Mouse (Mus musculus) cerebellum, adult 11 months (tissue): ENCODE measurements around the gene Gpr155.
A peak's percentile ranks its signal among the peaks of the same experiment; 100 is the strongest.

ENCODE experiments used
- DNase-seq: peaks from one replicate; pipeline ENCODE4 v3.0.0; 2022

Gene Gpr155

DNA sequence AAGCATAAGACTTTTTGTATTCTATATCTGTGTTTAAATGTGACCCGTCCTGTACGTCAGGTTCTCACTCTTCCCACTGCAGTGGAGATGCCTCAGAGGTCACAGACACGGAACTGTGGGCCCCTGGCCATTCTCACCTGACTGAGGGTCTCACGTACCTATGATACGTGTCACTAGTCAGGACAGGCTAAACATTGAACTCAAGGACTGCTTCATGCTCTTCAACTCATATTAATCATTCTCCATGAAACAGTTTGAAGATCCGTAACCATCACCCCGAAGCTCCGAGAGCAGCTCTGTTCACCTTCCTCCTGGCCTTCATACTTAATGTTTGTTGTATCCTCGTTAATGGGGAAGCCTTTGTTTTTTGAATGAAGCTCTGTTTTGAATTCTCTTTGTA is 68.9 kb downstream of the Gpr155 start:
- no peak for DNase-seq

DNA sequence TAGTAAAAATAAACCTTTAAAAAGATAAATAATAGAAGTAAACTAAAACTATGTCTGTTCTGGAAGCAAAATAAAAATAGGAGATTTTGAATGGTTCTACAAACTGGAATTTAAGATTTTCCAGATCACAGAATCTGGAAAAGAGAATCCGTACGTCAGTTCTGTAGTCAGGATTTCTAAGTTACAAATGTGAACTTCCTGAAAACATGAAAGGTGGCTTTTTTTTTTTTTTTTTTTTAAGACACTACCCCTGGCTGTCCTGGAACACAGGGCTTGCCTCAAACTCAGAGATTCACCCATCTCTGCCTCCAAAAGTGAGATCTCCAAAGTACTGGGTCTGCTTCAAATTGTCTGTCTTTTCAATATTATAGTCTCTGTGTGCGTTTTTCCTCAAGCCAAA is 72.1 kb downstream of the Gpr155 start:
- no peak for DNase-seq

DNA sequence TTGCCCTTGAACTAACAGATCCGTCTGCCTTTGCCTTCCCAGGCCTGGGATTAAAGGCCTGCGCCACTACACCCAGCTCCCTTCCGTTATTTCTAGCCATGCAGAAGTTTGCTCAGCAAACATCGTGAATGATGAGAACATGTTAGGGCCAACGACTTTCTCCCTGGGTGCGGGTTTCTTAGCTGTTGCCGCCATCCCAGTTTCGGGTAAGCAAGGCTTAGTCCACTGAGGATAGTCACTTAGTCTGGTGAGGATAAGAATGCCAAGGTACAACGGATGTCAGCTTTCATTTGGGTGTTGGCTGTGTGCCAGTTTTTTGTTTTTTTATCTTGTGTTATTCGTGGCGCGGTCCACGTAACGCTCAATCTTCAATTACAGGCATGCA is 73.3 kb downstream of the Gpr155 start:
- peak; percentile 42 for DNase-seq

DNA sequence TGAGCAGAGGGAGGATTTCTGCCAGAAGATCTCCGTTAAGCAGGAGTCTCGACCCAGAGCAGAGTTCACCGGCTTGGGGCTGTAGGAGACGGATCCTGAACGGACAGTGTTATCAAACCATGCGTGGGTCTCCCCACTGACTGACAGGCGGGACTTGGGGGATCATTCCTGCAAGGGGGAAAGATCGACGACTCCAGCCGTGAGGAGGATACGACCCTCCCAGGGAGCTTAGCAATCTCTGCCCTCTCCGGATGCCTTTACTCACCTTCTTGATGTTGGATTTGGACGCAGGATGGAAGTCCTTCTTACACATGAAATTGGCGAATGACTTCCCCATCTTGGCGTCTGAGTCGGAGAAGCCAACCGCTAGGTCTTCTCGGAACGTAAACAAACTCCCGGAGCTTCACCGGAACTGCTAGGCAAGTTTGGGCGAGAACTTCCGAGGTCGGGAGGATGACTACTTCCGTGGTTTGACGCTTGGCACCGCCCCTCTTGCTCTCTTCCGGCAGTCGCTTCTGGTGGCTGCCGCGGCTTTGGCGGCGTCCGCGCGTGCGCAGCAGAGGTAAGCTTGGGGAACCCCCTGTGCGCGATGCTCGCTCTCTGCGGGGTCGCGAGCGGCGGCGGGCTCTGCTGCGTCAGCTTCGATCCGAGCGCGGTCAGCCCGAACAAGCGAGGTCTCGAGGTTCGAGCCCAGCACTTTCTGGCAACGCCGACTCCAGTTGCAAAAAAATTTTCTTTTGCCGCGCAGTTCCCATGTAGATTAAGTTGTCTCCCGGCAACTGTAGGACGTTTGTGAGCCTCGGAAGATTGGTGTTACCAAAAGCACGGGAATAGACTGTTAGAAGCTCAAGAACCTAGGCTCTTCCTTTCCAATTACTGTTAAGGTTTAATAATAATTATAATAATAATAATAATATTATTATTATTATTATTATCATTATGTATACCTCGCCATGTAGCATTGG is 73.9 kb downstream of the Gpr155 start, which contains the start of the genes Scrn3 and Cir1:
Scrn3 (plus strand) TSS at position 450 of the 965 bp plus-strand sequence.
Cir1 (minus strand) TSS at position 550 of the 965 bp plus-strand sequence.
- peak; percentile 94 for DNase-seq

- no peak for DNase-seq
Measured at GRCm38 (mm10) chr2:73306006-73306405, 80.4 kb downstream of the Gpr155 start.

DNA sequence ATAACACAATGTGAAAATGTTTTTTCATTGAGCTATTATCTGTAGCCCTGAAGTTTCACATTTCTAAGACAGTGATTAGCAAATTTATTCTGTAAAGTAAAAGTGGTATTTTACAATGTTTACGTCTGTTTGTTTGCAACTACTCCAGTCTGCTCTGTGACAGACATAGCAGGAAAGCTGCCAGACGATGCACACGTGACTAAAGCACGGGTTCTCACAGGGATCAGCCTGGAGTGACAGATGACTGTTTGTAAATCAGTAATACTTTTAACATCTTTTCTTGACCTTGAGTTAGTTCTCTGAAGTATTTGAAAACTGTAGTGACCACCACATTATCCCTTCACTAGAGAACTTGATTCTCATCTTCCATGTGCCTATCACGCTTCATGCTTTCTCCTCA is 81.9 kb downstream of the Gpr155 start:
- no peak for DNase-seq

GRCm38 (mm10) chr2:73302722-73303121 is 83.7 kb downstream of the Gpr155 start:
- no peak for DNase-seq

DNA sequence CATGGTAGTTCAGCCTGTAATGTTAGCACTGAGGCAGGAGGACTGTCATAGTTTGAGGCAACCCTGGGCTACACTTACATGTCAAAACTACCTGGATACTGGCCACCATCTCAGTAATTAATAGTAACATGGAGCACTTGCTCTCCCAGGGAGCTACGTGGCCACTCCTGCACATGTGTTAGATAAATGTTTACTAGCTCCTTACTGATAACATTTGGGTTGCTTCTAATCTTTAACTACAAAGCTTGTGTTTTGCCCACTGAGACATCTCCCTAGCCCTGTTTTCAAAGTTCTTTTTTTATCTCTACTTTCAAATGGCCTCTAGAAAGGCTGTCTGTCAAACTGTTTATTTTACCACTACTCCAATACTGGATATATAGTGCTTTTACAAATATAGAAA is 84.4 kb downstream of the Gpr155 start:
- DNase-seq: no peak

DNA sequence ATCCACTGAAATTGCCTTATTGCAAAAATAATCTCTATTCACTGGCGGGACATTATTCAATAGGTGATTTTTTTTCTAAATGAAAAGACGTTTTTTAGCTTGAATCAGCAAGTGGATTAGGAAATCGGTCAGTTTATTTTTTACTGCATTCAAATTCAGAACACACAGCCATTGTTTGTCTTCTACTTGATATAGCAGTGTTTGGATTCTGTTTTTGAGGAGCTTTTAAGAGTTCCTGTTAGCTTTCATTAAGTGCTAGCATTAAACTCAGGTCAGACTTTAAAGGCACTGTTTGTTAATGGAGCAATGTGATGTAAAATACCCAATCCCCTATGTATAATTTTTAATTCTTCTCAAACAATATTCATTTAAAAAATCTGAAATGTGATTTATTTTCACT is 87.5 kb downstream of the Gpr155 start:
- no peak for DNase-seq

- no peak for DNase-seq
Measured at GRCm38 (mm10) chr2:73298154-73298553, 88.2 kb downstream of the Gpr155 start.

GRCm38 (mm10) chr2:73295023-73295422 is 91.3 kb downstream of the Gpr155 start:
- DNase-seq: no peak
